Mouse (Mus musculus) CD4-positive naive resting alpha-beta T cell, adult 57 days (primary cell): ENCODE results near the gene Ppp1r1a. TPM values are rescaled to one million over a fixed set of nuclear protein-coding genes. Genes with fewer than 3 reads are reported as not detected.

Experiments
- total RNA-seq: library from RNA; stranded (reverse); gene quantifications from one replicate; pipeline ENCODE4 v1.2.4, GENCODE M21; 2023

Ppp1r1a gene
- total RNA-seq = not detected

GRCm38 (mm10) chr15:103537822-103538213 lies at the start of gene Ppp1r1a:
TSS of gene Ppp1r1a (minus strand) at chr15:103538003.

GRCm38 (mm10) chr15:103564981-103565380 lies 27.2 kb upstream of the Ppp1r1a start, which contains the start of gene Glycam1:
TSS of gene Glycam1 (minus strand) at chr15:103565081.

GRCm38 (mm10) chr15:103502435-103503250 lies 35.2 kb downstream of the Ppp1r1a start, which contains the start of gene Pde1b:
TSS of gene Pde1b (plus strand) at chr15:103503034.

Other genes with a start within 250 kb of the Ppp1r1a start
- gene Gpr84, start 227.4 kb downstream of the Ppp1r1a start, total RNA-seq = not detected
- gene Zfp385a, start 197.9 kb downstream of the Ppp1r1a start, total RNA-seq = 2.0 TPM
- 2.4 TPM for gene Itga5, start 171.2 kb downstream of the Ppp1r1a start, total RNA-seq
- gene Gtsf1, start 107.5 kb downstream of the Ppp1r1a start, total RNA-seq = not detected
- not detected for gene Gtsf2, start 89.5 kb downstream of the Ppp1r1a start, total RNA-seq
- 144 TPM for gene Nckap1l, start 84.2 kb downstream of the Ppp1r1a start, total RNA-seq
- gene Pde1b, start 35.0 kb downstream of the Ppp1r1a start, total RNA-seq = 36.9 TPM
- gene Glycam1, start 27.1 kb upstream of the Ppp1r1a start, total RNA-seq = not detected
- not detected for gene Mucl1, start 217.5 kb upstream of the Ppp1r1a start, total RNA-seq